Mouse (Mus musculus) forebrain, embryonic 16.5 days (tissue): ENCODE measurements around the gene Nkx2-9. TPM values are rescaled to one million over a fixed set of nuclear protein-coding genes. Genes with fewer than 3 reads are reported as not detected.

Source experiments
- ATAC-seq: fragments of 200-750 bp; cut with Nextera tagmentation; 2 replicates; pipeline ENCODE4 v1.8.0; 2017; ENCODE audit warnings: mild to moderate bottlenecking, moderate library complexity
- H3K27ac ChIP-seq: fragments of 300-500 bp; sonication (generic); 2 replicates; pipeline ENCODE4 v1.5.1; 2014; ENCODE audit warnings: low read length, control low read depth
- H3K27me3 ChIP-seq: fragments of 300-500 bp; sonication (generic); replicated peaks from 2 replicates; pipeline ENCODE4 v1.6.1; 2014; ENCODE audit warnings: low read length; ENCODE audit not compliant: control insufficient read depth, insufficient read depth
- H3K36me3 ChIP-seq: fragments of 300-500 bp; sonication (generic); 2 replicates; pipeline ENCODE4 v1.6.1; 2014; ENCODE audit not compliant: control insufficient read depth, insufficient read depth
- H3K4me1 ChIP-seq: fragments of 300-500 bp; sonication (generic); replicated peaks from 2 replicates; pipeline ENCODE4 v1.6.1; 2014; ENCODE audit warnings: low read length; ENCODE audit not compliant: control insufficient read depth, insufficient read depth
- H3K4me2 ChIP-seq: fragments of 300-500 bp; sonication (generic); 2 replicates; pipeline ENCODE4 v1.6.1; 2014; ENCODE audit warnings: mild to moderate bottlenecking, low read length, control low read depth
- H3K4me3 ChIP-seq: fragments of 300-500 bp; sonication (generic); replicated peaks from 2 replicates; pipeline ENCODE4 v1.5.1; 2014; ENCODE audit warnings: mild to moderate bottlenecking, low read length, control low read depth
- H3K9ac ChIP-seq: fragments of 300-500 bp; sonication (generic); replicated peaks from 2 replicates; pipeline ENCODE4 v1.6.1; 2014; ENCODE audit warnings: low read depth, low read length, control low read depth
- H3K9me3 ChIP-seq: fragments of 300-500 bp; sonication (generic); 2 replicates; pipeline ENCODE4 v1.6.1; 2016; ENCODE audit warnings: low read length; ENCODE audit not compliant: control insufficient read depth
- WGBS: fragments of 180-500 bp; shearing (Covaris S2); extraction: QIAGEN DNeasy Blood & Tissue Kit; methylation state at CpG from one replicate; pipeline ENCODE4 v1.1.7; 2014; 5-methylcytosine and 5-hydroxymethylcytosine counted together
- polyA plus RNA-seq: library from polyadenylated mRNA; unstranded; fragments of >200 nt; fragmentation: Nextera tagmentation; extraction: Ambion mirVana; gene quantifications from 2 replicates; pipeline ENCODE4 v1.2.1, GENCODE M21; 2015

Nkx2-9 gene
- polyA plus RNA-seq, 1 experiment from 2014 or later = not detected

DNA sequence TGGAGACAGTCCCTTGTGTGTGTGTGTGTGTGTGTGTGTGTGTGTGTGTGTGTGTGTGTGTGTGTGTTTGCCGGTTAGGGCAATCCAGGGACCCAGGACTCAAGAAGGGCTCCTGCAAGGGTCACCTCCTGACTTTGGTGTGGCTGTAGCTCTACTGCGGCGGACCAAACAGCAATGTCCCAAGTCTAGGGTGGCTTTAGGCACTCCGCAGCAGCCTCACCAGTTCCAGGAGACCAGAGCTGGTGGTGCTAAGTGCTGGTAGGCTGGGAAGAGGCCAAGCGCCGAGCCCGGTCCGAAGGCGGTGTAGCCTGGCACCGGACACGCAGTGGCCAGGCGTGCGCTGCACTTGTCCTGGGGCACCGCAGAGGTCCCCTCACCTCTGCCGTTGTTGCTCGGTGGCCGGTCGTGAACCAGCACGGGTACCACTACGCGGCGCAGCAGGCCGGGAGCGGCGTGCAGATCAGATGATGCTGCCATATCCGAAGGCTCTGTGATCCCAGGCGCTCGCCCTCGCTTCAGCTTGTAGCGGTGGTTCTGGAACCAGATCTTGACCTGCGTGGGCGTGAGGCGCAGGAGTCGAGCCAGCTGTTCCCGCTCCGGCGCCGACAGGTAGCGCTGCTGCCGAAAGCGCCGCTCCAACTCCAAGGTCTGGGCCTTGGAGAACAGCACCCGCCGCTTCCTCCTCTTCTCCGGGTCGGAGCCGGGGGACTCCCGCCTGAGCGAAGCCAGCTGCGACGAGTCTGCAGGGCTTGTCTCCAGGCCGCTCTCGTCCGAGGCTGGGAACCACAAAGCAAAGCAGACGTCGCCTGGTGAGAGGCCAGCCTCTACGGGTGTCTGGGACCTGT is 1.4 kb downstream of the Nkx2-9 start:
- 1% methylated on average over 57 of the region's 57 CpGs for WGBS
- ATAC-seq = peak; percentile 76
- Histone ChIP-seq H3K9ac (peak overlapping the region; percentile 17; the same call in 1 of the 2 replicates), H3K9me3 (no peaks in the 10 kb centered on the region), H3K36me3 (no peaks in the 10 kb centered on the region), H3K27me3 (peaks cover 85% of the 10 kb centered on the region), H3K4me3 (peak overlapping the region; percentile 36), H3K4me1 (peaks cover 11% of the 10 kb centered on the region), H3K27ac (no peak overlapping the region), H3K4me2 (peak overlapping the region; percentile 56)

DNA sequence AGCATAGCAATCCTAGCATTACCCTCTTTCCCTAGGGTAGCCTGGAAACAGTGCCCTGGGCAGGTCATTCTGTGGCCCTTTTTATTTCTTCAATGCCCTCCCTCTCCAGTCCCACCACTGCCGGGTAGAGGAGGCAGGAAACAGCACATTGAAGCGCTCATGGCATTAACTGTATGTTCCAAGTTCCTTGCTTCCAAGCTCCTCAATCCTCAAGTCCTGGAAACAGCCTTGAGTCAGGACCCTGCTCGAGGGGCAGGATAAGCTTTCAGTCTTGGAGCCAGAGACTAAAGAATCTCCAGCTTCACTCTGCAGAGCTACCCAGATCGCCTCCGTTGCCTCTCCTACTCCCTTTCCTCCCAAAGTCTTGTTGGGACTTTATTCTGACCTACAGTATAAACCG is 2.2 kb downstream of the Nkx2-9 start:
- no peak for ATAC-seq
- Histone ChIP-seq H3K4me2 (no peak overlapping the region), H3K27ac (no peak overlapping the region), H3K27me3 (peaks cover 81% of the 10 kb centered on the region), H3K36me3 (no peaks in the 10 kb centered on the region), H3K9ac (no peak overlapping the region), H3K4me3 (no peak overlapping the region), H3K9me3 (no peaks in the 10 kb centered on the region), H3K4me1 (peaks cover 11% of the 10 kb centered on the region)
- 6% methylated on average over 6 of the region's 6 CpGs for WGBS

DNA sequence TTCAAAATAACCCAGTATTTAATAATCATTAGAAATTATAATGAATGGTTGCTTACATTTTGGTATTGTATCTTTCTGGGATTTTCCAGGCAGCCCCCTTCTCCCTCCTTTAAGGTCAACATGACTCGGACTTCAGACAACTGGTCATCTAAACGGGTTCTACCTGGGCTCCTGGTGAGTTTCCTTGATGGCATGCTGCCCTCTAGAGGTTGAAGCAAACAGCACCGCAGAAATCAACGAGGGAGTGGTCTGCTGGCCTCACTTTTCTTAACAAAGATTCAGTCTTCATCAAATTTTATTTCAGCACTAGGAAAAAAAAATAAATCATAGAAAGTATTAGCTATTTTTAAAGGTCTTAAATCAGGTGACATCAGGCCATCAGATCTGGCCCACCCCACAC is 21.4 kb downstream of the Nkx2-9 start:
- Histone ChIP-seq H3K4me2 (no peak overlapping the region), H3K27ac (no peak overlapping the region), H3K9ac (no peak overlapping the region), H3K4me3 (no peak overlapping the region), H3K9me3 (no peaks in the 10 kb centered on the region), H3K4me1 (no peaks in the 10 kb centered on the region), H3K27me3 (peaks cover 2% of the 10 kb centered on the region), H3K36me3 (no peaks in the 10 kb centered on the region)
- no peak for ATAC-seq
- WGBS = 15% methylated on average over 4 of the region's 4 CpGs

DNA sequence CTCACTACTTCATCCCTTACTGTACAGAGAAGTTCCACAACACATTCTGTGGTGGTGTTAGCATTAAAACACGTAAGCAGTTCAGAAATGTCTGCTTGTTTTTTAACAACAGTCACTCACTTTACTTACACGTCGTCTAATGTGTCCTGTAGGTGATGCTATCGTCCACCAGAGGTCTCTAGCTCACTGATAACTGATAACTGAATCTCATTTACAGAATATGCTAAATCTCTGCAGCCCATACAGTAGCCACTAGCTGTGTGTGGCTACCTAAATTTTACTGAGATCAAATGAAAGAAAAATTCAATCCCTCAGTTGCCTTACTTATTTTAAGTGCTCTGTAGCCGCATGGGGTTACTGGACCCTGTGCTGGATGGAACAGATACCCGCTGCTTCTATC is 25.3 kb downstream of the Nkx2-9 start:
- H3K9me3 ChIP-seq = no peaks in the 10 kb centered on the region
- no peaks in the 10 kb centered on the region for H3K4me1 ChIP-seq
- WGBS = 28% methylated on average over 6 of the region's 6 CpGs
- H3K27ac ChIP-seq = no peak overlapping the region
- H3K27me3 ChIP-seq = peaks cover 2% of the 10 kb centered on the region; the same call in 1 of the 2 replicates
- no peak overlapping the region for H3K9ac ChIP-seq
- H3K4me3 ChIP-seq = no peak overlapping the region
- no peaks in the 10 kb centered on the region for H3K36me3 ChIP-seq
- ATAC-seq = peak; percentile 66; the same call in 1 of the 2 replicates
- H3K4me2 ChIP-seq = no peak overlapping the region

Other genes with a start within 250 kb of the Nkx2-9 start
- gene Nkx2-1, start 76.4 kb downstream of the Nkx2-9 start, polyA plus RNA-seq = 4.7 and 8.1 TPM in 2 replicates
- 0.07 TPM in 1 of 2 replicates, not detected in the other for gene Pax9, start 78.5 kb upstream of the Nkx2-9 start, polyA plus RNA-seq